Mouse (Mus musculus): ENCODE data around the gene Gm45062. TPM values are rescaled to one million over a fixed set of nuclear protein-coding genes. Genes with fewer than 3 reads are reported as not detected.

The Gm45062 gene
- polyA plus RNA-seq, 1 experiment from 2014 or later: 2.1 TPM

GRCm38 (mm10) chr6:8421959-8422581, 162.8 kb downstream of the Gm45062 start:
- WGBS: 65% methylated on average over 10 of the region's 10 CpGs
- H3K9me3 ChIP-seq (ENCODE audit: low read length): no peaks in the 10 kb centered on the region
- H3K4me3 ChIP-seq (ENCODE audit: low read depth, low read length): no peak overlapping the region
- no peak for TF ChIP-seq CTCF (IDR thresholded peaks at IDR 0.05)
- TF ChIP-seq EP300 (IDR thresholded peaks at IDR 0.05): no peak
- no peak overlapping the region for H3K9ac ChIP-seq (replicated peaks; ENCODE audit: low read depth)
- no peak overlapping the region for H3K27ac ChIP-seq (ENCODE audit: low read length)
- ATAC-seq (no peak), DNase-seq (ENCODE audit: low spot score) (no peak)
- no peak overlapping the region for H3K4me2 ChIP-seq (replicated peaks; ENCODE audit: low read depth, low read length)
- no peaks in the 10 kb centered on the region for H3K36me3 ChIP-seq (ENCODE audit: insufficient read depth, low read length)
- H3K27me3 ChIP-seq (replicated peaks; ENCODE audit: insufficient read depth, low read length): no peaks in the 10 kb centered on the region
- no peaks in the 10 kb centered on the region for H3K4me1 ChIP-seq (ENCODE audit: insufficient read depth, low read depth, low read length)

- H3K9me3 ChIP-seq (ENCODE audit: low read length): no peaks in the 10 kb centered on the region
- ATAC-seq (no peak), DNase-seq (ENCODE audit: low spot score) (no peak)
- no peaks in the 10 kb centered on the region for H3K36me3 ChIP-seq (ENCODE audit: insufficient read depth, low read length)
- no peaks in the 10 kb centered on the region for H3K4me1 ChIP-seq (ENCODE audit: insufficient read depth, low read depth, low read length)
- 84% methylated on average over 2 of the region's 2 CpGs for WGBS
- H3K9ac ChIP-seq (replicated peaks; ENCODE audit: low read depth): no peak overlapping the region
- no peak overlapping the region for H3K4me3 ChIP-seq (ENCODE audit: low read depth, low read length)
- no peak overlapping the region for H3K27ac ChIP-seq (ENCODE audit: low read length)
- TF ChIP-seq CTCF (IDR thresholded peaks at IDR 0.05): no peak
- no peak for TF ChIP-seq EP300 (IDR thresholded peaks at IDR 0.05)
- no peaks in the 10 kb centered on the region for H3K27me3 ChIP-seq (replicated peaks; ENCODE audit: insufficient read depth, low read length)
- H3K4me2 ChIP-seq (replicated peaks; ENCODE audit: low read depth, low read length): no peak overlapping the region
These were observed 163.9 kb downstream of the Gm45062 start for GRCm38 (mm10) chr6:8423142-8423541.

GRCm38 (mm10) chr6:8427692-8428091, 168.4 kb downstream of the Gm45062 start:
- no peaks in the 10 kb centered on the region for H3K27me3 ChIP-seq (replicated peaks; ENCODE audit: insufficient read depth, low read length)
- ATAC-seq: no peak
- no peak for DNase-seq (ENCODE audit: low spot score)
- no peak overlapping the region for H3K9ac ChIP-seq (replicated peaks; ENCODE audit: low read depth)
- no peak overlapping the region for H3K4me2 ChIP-seq (replicated peaks; ENCODE audit: low read depth, low read length)
- no peak overlapping the region for H3K4me3 ChIP-seq (ENCODE audit: low read depth, low read length)
- 55% methylated on average over 5 of the region's 5 CpGs for WGBS
- H3K4me1 ChIP-seq (ENCODE audit: insufficient read depth, low read depth, low read length): no peaks in the 10 kb centered on the region
- H3K36me3 ChIP-seq (ENCODE audit: insufficient read depth, low read length): no peaks in the 10 kb centered on the region
- H3K9me3 ChIP-seq (ENCODE audit: low read length): no peaks in the 10 kb centered on the region
- no peak for TF ChIP-seq CTCF (IDR thresholded peaks at IDR 0.05)
- TF ChIP-seq EP300 (IDR thresholded peaks at IDR 0.05): no peak
- H3K27ac ChIP-seq (ENCODE audit: low read length): no peak overlapping the region

- TF ChIP-seq EP300 (IDR thresholded peaks at IDR 0.05) (no peak), CTCF (IDR thresholded peaks at IDR 0.05) (no peak)
- no peak for ATAC-seq
- DNase-seq (ENCODE audit: low spot score): no peak
- Histone ChIP-seq H3K27ac (ENCODE audit: low read length) (no peak overlapping the region), H3K27me3 (replicated peaks; ENCODE audit: insufficient read depth, low read length) (no peaks in the 10 kb centered on the region), H3K4me3 (ENCODE audit: low read depth, low read length) (no peak overlapping the region), H3K4me2 (replicated peaks; ENCODE audit: low read depth, low read length) (no peak overlapping the region), H3K9ac (replicated peaks; ENCODE audit: low read depth) (no peak overlapping the region), H3K4me1 (ENCODE audit: insufficient read depth, low read depth, low read length) (no peaks in the 10 kb centered on the region), H3K36me3 (ENCODE audit: insufficient read depth, low read length) (no peaks in the 10 kb centered on the region), H3K9me3 (ENCODE audit: low read length) (no peaks in the 10 kb centered on the region)
- 82% methylated on average over 9 of the region's 9 CpGs for WGBS
These were observed 171.5 kb downstream of the Gm45062 start for GRCm38 (mm10) chr6:8430610-8431234.

GRCm38 (mm10) chr6:8433179-8433578, 173.9 kb downstream of the Gm45062 start:
- TF ChIP-seq EP300 (IDR thresholded peaks at IDR 0.05): no peak
- TF ChIP-seq CTCF (IDR thresholded peaks at IDR 0.05): no peak
- Histone ChIP-seq H3K9ac (replicated peaks; ENCODE audit: low read depth) (no peak overlapping the region), H3K4me2 (replicated peaks; ENCODE audit: low read depth, low read length) (no peak overlapping the region), H3K36me3 (ENCODE audit: insufficient read depth, low read length) (no peaks in the 10 kb centered on the region), H3K9me3 (ENCODE audit: low read length) (no peaks in the 10 kb centered on the region), H3K4me3 (ENCODE audit: low read depth, low read length) (no peak overlapping the region), H3K27ac (ENCODE audit: low read length) (no peak overlapping the region), H3K4me1 (ENCODE audit: insufficient read depth, low read depth, low read length) (no peaks in the 10 kb centered on the region), H3K27me3 (replicated peaks; ENCODE audit: insufficient read depth, low read length) (no peaks in the 10 kb centered on the region)
- DNase-seq (ENCODE audit: low spot score) (no peak), ATAC-seq (no peak)
- WGBS: 71% methylated on average over 9 of the region's 9 CpGs

GRCm38 (mm10) chr6:8437937-8438336, 178.7 kb downstream of the Gm45062 start:
- no peak overlapping the region for H3K4me2 ChIP-seq (replicated peaks; ENCODE audit: low read depth, low read length)
- H3K27me3 ChIP-seq (replicated peaks; ENCODE audit: insufficient read depth, low read length): no peaks in the 10 kb centered on the region
- no peak for ATAC-seq
- H3K4me1 ChIP-seq (ENCODE audit: insufficient read depth, low read depth, low read length): no peaks in the 10 kb centered on the region
- no peak for DNase-seq (ENCODE audit: low spot score)
- no peak overlapping the region for H3K27ac ChIP-seq (ENCODE audit: low read length)
- no peak overlapping the region for H3K9ac ChIP-seq (replicated peaks; ENCODE audit: low read depth)
- no peaks in the 10 kb centered on the region for H3K36me3 ChIP-seq (ENCODE audit: insufficient read depth, low read length)
- no peaks in the 10 kb centered on the region for H3K9me3 ChIP-seq (ENCODE audit: low read length)
- WGBS: 94% methylated on average over 3 of the region's 3 CpGs
- no peak overlapping the region for H3K4me3 ChIP-seq (ENCODE audit: low read depth, low read length)
- no peak for TF ChIP-seq CTCF (IDR thresholded peaks at IDR 0.05)
- TF ChIP-seq EP300 (IDR thresholded peaks at IDR 0.05): no peak
